Mouse (Mus musculus) CH12F3 (cell line): ENCODE measurements around the gene Il17f.
"Not testable (repeated sequence)": the region's sequence is repeated elsewhere in the genome, so short reads cannot be mapped to it uniquely, and the experiment has no call there.

Source experiments
- in situ Hi-C: fragments of 300-500 bp; cut with MboI; formaldehyde crosslinking; loops from 2 replicates; pipeline ENCODE4 v1.14.3; 2020; ENCODE audit warnings: low sequenced_read_pairs

Il17f gene

DNA sequence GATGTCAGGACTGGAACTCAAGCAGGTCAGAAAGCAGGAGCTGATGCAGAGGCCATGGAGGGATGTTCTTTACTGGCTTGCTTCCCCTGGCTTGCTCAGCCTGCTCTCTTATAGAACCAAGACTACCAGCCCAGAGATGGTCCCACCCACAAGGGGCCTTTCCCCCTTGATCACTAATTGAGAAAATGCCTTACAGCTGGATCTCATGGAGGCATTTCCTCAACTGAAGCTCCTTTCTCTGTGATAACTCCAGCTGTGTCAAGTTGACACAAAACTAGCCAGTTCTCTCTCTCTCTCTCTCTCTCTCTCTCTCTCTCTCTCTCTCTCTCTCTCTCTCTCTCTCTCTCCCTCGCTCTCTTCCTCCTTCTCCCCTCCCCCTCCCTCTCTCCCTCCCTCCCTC, at the start of gene Il17f:
Gene Il17f, minus strand, starts transcription at position 101 of the 400 bp plus-strand sequence.
- in situ Hi-C loops = not testable (repeated sequence)

DNA sequence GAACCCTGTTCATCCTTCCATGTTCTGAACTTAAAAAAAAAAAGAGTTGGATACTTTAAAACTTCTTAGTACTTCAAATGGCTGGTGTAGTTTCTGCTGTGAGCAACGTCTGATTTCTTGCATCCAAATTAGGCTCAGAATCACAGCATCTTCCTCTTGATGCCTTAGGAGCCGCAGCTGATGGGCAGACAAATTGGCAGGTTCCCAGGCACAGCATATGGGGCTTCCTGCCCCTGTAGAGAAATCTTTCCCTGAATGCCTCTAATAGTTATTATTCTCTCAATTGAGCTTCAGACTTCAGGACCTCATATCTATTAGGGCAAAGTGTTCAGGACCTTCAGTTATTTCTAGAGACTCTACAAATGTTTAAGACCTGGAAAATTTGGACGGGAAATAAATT, 49.5 kb upstream of the Il17f start:
- in situ Hi-C loops = no loop called here

DNA sequence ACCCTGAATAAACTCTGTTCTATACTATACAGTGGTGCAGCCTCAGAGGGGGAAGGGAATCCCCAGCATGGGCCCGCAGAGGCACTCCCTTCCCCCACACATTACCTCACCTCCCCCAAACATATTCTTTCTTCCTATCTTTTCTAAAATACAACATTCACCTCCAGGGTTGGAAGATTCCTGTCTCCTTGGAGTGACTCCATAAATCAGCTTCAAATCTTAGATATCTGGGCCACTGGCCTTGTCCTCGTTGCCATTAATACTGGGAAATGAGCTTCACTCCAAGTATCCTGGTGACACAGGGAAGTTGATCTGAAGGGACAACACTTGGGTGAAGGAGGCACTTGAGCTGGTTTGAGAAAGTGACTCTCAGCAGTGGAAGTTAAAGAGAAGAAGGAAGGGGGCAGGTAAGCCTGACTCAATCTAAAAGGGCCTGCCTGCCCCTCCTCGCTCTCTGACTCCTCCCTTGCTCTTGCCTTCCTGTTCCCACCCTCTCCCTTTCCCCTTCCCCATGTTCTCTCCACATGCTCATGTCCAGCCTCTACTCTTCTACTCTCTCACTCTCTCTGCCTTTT, 46.2 kb upstream of the Il17f start:
- in situ Hi-C loops = no loop called here

DNA sequence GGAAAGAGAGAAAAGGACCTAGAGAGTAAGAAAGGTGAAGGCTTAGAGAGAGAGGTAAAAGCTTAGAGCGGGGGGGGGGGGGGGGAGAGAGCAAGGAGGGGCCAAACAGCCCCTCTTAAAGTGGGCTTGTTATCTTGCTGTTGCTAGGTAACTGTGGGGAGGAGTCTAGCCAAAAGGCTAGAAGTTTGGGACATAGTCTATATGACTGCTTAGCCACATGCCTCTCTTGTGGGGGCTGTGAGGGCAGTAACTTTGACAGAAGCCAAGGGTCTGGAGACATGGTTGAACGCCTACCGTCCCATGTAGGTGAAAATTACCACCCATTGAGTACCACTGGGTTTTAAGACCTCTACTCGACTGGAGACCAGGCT, 42.7 kb upstream of the Il17f start:
- in situ Hi-C loops = no loop called here

DNA sequence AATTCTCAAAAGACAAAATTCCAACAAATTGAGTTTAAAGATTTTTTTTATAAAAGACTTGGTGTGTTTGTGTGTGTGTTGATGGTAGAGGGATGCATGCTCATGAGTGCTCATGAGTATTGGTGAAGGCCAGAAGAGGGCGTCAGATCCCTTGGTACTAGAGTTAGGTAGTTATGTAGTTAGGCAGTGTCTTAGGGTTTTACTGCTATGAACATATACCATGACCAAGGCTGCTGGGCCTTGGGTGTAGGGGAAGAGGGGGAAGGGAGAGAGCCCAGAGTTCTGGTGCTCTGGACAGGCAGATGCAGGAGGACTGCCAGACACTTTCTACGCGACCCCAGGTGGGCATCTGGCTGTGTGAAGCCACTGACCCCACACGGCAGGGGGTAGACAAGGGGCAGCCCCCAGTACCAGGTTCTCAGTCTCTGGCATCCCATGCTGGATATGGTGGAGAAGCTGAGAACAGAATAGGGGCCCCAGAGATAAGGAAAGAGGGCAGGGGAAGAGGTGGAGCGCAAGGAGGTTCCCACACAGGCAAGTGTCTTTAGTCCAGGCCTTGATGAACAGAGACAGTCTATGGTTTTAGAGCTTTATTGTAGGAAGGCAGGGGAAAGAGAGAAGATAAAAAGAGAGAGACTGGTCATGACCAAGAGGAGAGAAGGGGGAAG, 42.2 kb upstream of the Il17f start:
- in situ Hi-C loops = no loop called here

DNA sequence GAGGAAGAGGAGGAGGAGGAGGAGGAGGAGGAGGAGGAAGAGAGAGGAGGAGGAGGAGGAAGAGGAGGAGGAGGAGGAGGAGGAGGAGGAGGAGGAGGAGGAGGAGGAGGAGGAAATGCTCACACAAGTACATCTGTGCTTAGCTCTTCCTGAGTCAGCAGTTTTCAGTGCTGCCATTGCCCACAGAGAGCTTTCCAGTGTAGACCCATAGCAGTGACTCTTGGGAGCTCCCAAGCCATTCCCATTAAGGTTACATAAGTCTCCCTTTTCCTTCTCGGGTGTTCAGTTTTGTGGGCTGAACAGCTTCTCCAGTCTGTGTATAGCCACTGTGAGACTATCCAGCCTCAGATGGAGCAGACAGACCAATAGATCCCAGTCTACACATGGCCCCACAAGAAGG, 40.1 kb upstream of the Il17f start:
- in situ Hi-C loops = no loop called here

DNA sequence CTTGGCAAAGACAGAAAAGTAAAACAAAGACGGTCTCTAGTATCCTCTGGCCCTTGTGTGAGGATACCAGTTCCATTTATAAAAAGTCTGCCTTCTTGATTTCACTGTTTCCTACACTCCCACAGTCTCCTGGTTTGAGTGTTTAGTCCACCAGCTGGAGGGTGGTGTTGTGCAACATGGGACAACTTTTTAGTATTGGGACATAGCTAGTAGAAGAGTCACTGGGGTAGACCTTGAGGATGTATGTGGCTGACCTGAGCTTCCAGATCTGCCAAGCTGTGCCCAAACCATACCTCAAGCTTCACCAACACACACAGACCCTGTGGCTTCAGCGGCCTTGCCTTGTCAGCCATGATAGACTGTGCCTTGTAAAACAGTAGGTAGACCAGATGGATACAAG, 37.6 kb upstream of the Il17f start:
- in situ Hi-C loops = no loop called here

DNA sequence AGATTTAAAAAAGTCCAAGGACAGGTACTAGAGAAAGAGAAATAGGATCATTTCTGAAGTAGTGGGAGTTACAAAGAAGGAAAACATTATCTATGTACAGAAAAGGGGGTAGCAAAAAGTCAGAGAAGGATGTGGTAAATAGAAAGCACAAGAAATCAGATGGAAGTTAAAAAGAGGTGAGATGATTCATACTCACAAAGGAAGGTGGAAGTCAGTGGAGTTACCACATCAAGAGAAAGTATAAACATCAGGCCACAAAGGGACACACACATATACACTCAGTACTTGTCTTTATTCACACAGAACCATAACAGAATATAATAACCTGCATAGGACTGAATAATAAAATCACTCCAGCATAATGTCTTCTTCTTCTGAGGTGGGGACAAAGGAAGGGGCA, 34.6 kb upstream of the Il17f start:
- in situ Hi-C loops = no loop called here

DNA sequence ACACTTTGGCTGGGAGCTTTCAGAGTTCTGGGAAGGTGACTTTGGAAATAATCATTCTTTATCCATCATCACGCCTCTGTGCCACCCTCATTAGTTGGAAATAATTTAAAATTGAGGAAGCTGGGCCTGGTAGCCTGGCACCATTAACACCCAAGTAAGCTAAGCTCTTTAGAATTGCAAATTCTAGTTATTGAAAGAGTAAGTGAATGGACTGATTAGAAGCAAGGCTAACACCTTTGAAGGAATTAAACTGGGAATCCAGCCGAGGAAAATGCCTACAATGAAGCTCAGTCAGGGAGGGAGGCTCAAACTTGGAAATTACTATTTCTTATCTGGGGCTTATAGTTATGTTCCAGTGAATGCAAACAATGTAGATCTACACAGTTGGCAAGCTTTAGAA, 33.5 kb upstream of the Il17f start:
- in situ Hi-C loops = no loop called here

DNA sequence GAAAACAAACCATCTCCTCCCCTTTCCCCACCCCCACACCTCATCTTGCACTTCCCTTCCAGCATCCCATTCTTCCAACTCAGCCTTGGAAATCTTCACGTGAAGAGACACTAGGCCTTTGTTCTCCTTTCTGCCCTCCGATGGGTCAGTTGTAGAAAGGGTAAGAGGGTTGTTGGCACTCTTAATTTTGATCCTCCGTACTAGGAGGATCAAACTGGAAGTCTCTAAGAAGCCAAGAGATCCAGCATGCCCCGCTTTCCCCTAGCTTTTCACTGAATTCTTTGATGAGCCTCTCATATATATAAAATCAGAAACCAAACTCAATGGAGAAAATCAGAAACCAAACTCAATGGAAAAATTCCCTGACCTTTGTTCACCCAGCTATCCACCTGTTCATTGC, 33.1 kb upstream of the Il17f start:
- in situ Hi-C loops = no loop called here

DNA sequence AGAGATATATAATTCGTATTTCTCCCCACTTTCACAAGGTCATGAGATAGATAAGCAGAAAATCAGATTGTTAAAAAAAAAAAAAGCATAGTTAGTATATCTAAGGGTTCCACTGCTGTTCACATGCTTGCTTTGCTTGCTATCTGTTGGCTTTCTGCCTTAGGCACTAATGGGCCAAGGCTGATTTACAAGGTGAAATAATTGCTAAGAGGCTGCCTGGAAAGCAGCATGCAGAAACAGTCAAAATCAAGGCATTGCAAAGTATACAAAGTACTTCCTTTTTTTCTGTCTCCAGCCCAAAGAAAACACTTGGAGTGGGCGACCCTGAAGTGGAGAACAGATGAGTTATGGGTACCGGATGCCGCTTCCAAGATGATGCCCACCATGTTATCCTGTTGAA, 30.5 kb upstream of the Il17f start:
- in situ Hi-C loops = no loop called here

DNA sequence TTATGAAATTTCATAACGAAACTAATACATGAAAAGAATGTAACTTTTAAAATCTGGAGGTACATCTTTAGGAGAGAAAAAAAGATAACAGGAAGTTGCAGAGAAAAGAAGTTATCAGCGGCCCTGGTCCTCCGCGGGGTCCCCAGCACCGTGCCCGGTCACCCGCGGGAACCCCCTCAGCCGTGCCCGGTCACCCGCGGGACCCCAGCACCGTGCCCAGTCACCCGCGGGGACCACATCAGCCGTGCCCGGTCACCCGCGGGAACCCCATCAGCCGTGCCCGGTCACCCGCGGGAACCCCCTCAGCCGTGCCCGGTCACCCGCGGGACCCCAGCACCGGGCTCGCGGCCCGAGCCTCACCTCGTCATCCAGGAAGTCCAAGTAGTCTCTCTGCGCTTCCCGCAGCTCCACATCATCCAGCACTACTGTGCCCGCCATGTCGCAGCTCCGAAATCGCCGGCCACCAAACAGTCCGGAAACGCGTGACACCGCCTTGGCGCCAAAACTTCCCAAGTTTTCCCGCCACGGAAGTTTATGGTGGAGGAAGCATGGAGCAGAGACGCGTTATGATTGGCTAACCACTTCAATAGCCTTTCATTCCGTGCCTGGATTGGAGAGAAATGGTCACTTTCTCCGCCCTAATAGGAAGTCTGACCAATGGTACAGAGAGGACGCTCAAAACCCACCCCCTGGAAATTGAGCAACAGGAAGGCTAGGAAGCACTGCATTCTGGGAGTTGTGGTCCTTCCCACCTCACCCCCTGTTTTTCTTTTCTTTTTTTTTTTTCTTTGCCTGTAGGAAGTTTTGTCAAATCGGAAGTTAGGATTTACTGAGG, 29.6 kb upstream of the Il17f start, which contains the start of gene Mcm3:
Gene Mcm3, minus strand, starts transcription at position 542 of the 835 bp plus-strand sequence.
- in situ Hi-C loops = no loop called here

DNA sequence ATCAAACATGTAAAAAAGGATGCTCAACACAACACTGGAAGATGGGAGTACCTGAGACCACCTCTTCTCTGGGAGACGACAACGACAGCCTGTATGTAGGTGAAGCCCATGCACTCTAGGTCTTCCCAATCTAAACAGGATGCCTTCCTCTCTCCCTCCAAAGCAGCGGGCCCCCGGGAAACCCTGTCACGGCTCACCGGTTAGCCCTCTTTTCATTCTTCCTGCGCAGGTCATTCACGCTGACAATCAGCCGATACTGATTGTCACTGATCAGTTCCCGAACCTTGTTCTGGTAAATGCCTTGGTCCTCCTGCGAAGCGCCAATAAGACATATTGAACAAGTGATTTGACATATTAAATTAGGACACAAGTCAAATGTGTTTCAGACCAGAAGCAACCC, 27.2 kb upstream of the Il17f start:
- in situ Hi-C loops = no loop called here

DNA sequence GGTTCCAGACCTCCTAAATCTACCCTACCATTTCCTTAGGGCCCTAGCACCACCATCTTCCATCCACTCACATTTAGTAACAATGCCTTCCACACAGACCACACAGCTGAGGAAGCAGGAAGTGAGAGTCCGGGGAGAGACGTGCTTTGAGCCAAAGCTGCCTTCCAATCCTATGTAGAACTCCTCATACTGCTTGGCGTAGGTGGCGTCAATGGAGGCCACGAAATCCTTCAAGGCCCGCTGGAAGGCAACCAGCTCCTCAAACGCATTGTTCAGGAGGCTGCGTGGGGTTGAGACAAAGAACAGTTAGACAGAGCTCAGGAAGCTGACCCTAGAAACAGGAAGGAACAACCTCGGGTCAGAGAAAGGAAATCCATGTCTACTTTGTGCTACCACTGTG, 26.8 kb upstream of the Il17f start:
- in situ Hi-C loops = no loop called here

DNA sequence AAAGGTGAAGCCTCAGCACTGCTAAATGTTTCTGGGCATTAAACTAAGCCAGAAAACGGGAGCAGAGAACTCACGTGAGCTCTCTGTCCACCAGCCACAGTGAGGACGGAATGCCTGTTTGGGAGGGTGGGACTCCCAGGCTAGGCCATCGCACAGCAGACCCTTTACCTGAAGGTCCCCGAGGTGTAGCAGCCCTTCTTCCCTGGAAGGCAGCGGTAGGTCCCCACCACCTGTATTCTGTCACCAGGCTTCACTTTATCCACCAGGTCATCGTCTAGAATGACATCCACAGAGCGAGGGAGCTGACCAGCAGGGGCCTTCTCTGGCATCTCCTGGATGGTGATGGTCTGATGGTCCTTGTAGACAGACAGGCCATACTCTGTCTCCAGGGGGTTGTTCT, 24.1 kb upstream of the Il17f start:
- in situ Hi-C loops = no loop called here

DNA sequence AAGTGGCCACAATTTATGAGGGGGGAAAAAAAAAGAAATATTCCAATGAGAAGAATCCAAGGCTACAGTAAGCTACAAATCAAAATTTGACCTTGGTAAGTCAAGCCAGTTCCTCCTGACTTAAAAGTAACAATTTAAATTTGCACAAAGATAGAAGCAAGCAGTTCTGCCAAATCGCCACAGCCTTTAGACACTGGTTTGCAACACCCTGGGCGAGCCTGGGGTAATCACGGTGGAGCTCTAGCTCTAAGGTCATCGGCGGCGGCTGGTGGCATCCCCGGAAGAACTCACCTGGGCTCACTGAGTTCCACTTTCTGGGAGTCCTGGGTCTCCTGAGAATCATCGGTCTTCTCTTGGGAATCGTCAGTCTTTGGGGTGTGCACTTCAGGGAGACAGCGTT, 14.1 kb upstream of the Il17f start:
- in situ Hi-C loops = no loop called here

DNA sequence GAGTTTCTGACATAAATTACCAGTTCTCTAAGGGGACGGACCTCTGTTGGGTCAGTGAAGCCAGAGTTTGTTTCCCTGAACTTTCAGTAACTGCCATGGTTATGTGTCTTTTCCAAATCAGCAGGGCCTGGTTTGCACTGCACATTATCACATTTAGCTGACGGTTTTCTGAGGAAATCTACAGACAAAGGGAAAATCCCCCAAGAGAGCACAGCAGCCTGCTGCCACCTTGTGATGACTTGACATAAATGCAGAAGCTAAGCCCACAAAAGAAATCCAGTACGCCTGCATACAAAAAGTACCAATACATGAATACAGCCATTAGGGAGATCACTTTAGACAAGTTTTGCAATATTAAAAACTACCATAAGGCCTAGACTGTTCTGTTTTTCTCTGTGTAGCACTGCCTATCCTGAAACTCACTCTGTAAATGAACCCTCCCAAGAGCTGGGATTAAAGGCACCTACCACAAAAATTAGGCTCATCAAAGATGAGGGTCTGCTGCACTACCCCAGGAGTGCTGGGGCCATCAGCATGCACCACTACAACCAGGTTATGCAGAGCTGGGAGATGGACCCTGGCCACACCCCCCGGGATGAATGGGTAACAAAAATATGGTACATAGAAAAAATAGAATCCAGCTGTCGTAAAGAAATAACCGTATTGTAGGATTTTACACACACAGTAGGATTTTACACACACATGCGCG, 11.4 kb upstream of the Il17f start:
- in situ Hi-C loops = no loop called here

DNA sequence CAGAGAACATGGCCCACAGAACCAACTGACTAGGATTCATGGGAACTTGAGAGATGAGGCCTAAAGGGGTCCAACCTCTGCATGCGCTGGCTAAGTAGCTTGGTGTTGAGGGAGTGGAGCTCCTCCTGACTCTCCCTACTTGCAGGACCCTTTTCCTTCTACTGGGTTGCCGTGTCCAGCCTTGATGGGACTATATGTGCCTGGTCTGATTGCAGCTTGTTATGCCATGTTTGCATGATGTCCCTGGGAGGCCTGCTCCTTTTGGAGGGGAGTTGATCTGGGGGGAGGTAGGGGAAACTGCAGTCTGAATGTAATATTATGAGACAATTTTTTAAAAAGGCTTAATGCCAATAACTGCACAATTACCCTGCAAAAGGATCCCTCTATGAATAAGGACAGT, 10.9 kb upstream of the Il17f start:
- in situ Hi-C loops = no loop called here

DNA sequence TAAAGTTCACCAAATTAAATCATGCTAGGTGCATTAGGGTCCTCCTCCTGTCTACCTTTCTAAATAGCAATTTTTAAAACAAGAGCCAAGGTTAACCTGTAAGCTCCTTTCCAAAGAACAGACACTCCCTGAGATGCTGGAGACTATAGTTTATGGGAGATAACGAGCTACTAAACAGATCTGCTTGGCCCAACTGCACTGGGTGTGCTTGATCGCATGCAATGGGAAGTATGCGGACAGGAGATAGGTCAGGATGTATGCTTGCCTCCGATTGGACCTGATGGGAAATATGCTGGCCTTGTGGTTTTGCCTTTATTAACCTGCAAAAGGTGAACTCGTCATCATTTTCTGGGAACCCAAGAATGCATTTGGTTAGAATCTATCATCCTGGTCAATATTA, 4.8 kb upstream of the Il17f start:
- in situ Hi-C loops = no loop called here

DNA sequence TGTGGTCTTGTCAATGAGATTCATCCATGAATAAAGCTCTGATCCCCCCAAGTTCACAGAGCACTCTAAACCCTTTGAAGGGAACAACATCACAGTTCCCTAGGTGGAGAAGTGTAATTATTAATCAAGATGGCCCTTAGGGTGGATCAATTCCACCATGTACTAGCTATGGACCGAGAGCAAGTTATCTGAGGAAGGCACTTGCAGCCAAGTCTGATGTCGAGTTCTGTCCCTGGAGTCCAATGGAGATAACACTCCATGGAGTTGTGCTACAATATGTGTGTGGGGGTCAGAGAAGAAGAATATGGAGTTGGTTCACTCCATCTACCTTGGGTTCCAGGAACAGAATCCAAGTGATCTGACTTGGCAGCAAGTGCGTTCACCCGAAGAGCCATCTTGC, 4.3 kb upstream of the Il17f start:
- in situ Hi-C loops = no loop called here

DNA sequence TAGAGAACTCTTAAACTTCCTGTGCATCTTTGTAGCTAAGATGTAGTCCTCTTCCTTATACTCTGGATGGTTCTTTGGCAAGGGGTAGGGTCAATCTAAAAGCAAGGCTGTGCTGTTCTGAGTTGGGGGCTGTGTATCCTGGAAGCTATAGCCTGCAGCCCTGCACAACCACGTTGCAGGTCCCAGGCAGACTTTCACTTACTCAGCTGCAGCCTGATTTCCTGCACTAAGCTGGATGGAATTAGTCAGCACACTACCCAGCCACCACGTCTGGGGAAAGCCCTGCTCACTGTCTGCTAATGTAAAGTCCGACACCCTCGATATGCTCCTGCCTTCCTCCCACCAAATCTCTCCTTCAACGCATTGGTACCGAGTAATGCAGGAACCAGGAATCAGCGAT, 997 bp upstream of the Il17f start:
- in situ Hi-C loops = no loop called here

DNA sequence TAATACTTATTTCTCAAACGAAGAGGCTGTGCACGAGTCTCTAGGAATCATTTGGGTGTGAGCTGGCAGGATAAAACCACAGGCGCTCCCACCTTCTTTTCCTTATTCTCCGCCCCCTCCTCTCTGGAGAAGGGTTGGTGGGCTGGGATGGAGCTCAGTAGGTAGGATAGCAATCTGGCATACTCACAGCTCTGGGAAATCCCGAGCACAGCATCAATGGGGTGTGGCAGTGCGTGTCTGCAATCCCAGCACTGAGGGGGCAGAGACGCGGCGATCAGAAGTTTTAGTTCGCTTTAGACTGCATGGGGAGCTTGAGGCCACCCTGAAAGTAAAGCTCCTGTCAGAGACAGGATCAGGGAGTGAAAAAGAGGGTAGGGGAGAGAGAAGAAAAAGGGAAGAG, 2.0 kb downstream of the Il17f start:
- in situ Hi-C loops = no loop called here
